Mouse (Mus musculus) inflammation-experienced regulatory T-cells, adult 6 months (primary cell): Measurements from ENCODE around the gene Vkorc1l1. TPM values are rescaled to one million over a fixed set of nuclear protein-coding genes. Genes with fewer than 3 reads are reported as not detected.

Experiments used
- ATAC-seq: one replicate; pipeline ENCODE4 v1.8.0; 2017
- polyA plus RNA-seq, 3 experiments: library from polyadenylated mRNA; unstranded; fragments of 100-300 nt; shearing (Covaris generic); gene quantifications; one replicate each; pipeline ENCODE4 v1.2.1; 2017

Gene Vkorc1l1
- polyA plus RNA-seq, 3 experiments from 2014 or later, result 3.5 to 4.8 (median 4.4) TPM

- ATAC-seq, result peak; percentile 91
Observed at GRCm38 (mm10) chr5:130002301-130003146, 60.8 kb downstream of the Vkorc1l1 start, which contains the start of gene Gusb. TSS of gene Gusb (minus strand) at chr5:130003049.

DNA sequence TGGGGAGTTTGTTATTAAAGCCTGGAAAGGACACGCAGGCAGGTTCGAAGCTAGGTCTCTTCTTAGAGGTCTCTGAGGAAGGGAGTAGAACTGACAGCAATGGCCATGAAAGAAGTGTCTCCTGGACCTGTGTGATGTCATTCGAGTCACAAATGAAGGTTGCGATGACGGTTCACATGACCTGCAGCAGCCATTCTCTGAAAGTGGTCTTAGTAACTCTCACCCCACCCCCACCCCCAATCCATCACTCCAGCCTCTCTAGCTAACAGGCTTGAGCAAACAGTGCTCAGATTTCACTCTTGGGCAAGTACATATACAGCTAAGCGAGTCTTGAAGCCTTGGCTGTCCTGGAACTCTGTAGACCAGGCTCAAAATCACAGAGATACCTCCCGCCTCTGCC, 61.5 kb downstream of the Vkorc1l1 start:
- ATAC-seq, result no peak

DNA sequence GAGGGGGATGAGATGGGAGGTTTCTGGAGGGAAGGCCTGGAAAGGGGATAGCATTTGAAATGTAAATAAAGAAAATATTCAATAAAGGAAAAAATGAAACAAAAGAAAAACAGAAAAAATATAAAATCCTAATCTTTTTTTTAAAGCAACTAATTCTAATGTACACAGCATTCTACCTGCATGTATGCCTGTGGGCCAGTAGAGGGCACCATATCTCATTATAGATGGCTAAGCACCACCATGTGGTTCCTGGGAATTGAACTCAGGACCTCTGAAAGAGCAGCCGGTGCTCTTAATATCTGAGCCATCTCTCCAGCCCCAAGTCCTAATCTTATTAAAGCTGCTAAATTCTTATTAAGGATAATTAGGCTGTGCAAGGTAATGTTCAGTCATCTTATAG, 65.6 kb downstream of the Vkorc1l1 start:
- peak; percentile 45 for ATAC-seq

- ATAC-seq, result no peak
Observed at GRCm38 (mm10) chr5:130008034-130008590, 66.3 kb downstream of the Vkorc1l1 start.

GRCm38 (mm10) chr5:130009784-130010183, 68.0 kb downstream of the Vkorc1l1 start:
- ATAC-seq, result no peak

DNA sequence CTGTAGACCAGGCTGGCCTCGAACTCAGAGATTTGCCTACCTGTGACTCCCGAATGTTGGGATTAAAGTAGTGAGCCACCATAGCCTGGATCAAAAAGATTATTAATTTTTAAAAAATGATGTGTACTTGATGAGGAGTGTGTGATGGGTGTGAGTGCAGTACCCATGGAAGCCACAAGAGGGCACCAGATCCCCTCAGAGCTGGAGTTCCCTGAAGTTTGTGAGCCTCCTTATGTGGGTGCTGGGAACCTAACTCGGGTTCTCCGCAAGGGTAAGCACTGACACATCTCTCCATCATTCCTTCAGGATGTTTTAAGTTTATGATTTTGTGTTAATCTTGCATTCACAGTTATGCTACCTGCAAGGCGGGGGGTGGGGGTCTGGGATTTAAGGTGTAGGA, 69.2 kb downstream of the Vkorc1l1 start:
- ATAC-seq, result no peak

- no peak for ATAC-seq
Observed at GRCm38 (mm10) chr5:130015104-130015503, 73.3 kb downstream of the Vkorc1l1 start.

- no peak for ATAC-seq
Observed at GRCm38 (mm10) chr5:130019461-130019860, 77.7 kb downstream of the Vkorc1l1 start.

GRCm38 (mm10) chr5:130021361-130021966, 79.7 kb downstream of the Vkorc1l1 start:
- no peak for ATAC-seq

DNA sequence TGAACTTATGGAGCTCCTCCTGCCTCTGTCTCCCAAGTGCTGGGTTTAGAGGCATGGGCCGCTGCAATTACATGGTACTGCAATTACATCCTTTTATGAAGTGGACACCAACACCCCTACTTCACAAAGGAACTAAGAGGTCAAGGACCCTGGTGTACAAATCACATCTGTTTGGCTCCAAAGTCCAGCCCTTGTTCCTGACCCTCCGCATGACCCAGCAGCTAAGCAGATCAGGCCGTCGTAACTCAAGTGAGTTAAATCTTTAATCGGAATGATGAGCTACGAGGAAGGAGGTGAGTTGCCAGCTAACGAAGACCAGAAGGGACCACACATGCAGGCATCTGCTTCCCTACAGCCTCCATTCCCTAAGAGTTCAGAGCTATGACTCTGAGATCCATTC, 80.6 kb downstream of the Vkorc1l1 start:
- ATAC-seq, result no peak

DNA sequence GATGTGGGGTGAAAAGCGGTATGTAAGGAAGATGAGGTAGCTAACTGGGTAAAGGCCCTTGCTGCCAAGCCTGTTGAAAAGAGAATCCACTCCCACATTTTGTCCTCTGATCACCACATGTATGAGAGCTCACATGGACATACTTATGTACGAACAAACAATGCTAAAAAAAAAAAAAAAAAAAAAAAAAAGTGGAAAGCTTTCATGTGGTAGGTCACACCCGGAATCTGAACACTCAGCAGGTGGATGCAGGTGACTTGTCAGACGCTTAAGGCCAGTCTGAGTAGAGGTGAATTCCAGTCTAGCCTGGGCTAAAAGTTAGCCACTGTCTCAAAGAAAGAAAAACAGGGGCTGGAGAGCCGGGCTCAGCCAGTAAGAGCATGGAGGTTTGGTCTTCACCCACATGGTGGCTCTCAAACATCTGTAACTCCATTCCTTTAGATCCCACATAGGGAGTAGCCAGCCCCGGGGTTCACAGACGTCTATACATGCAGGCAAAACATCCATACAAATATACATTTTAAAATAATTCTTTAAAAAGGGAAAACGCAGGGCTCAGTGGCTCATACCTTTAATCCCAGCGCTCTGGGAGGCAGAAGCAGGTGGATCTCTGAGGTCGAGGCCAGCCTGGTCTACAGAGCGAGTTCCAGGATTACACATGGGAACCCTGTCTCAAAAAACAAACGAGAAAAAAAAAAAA, 81.4 kb downstream of the Vkorc1l1 start:
- ATAC-seq, result peak; percentile 7

- ATAC-seq, result peak; percentile 90
Observed at GRCm38 (mm10) chr5:130023767-130024539, 82.2 kb downstream of the Vkorc1l1 start.

DNA sequence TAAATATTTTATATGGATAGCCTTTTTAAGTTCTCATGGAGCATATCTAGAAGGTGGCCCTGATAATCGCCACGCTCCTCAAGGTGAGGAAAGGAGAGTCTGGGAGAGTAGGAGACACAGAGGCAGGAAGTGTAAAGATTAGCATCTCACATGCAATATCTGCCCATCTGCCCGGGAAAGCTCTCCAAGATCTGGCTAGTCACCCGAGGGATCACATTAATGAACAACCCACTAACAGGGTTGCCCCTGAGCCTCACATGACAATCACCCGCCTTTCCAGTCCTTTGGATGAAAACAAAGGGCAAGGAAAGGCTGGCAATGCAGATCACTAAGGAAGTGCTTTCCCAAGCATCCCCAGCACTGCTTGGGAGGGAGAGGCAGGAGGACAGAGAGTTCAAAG, 85.4 kb downstream of the Vkorc1l1 start:
- ATAC-seq, result no peak

- no peak for ATAC-seq
Observed at GRCm38 (mm10) chr5:130027696-130028095, 85.9 kb downstream of the Vkorc1l1 start.

DNA sequence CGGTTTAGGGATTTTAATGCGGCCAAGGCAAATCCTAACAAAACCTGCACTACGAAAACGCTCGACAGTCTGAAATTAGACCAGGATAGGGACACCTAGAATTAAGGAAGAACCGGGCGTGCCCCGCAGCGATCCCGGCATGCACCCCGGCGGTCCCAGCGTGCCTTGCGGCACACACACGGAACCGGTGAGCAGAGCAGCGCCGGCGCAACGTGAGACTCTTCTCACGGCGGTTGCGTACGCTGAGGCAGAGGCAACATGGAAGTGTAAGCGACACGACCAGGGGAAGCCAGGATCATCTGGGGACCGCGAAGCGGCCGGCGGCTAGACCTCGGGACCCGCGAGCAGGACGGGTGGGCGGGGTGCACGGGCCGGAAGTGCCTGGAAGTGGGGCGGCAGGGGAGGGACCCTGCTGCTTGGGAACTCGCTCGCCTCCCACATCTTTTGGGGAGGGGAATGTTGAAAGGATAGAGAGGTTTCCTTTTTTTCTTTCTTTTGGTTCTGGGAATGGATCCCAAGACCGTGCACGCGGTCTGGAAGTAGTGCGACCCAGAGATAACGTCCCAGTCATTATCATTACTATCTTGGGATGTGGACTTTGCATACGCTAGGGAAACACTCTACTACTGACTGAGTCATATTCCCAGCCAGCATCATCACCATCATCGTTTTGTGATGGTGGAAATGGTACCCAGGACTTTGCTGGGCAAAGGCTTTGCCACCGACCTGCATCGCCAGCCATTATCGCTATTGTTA, 87.5 kb downstream of the Vkorc1l1 start, which contains the start of the genes Asl and Crcp:
Gene Asl, minus strand, starts transcription at position 106 of the 756 bp plus-strand sequence.
Gene Crcp, plus strand, starts transcription at position 149 of the 756 bp plus-strand sequence.
- peak; percentile 72 for ATAC-seq

DNA sequence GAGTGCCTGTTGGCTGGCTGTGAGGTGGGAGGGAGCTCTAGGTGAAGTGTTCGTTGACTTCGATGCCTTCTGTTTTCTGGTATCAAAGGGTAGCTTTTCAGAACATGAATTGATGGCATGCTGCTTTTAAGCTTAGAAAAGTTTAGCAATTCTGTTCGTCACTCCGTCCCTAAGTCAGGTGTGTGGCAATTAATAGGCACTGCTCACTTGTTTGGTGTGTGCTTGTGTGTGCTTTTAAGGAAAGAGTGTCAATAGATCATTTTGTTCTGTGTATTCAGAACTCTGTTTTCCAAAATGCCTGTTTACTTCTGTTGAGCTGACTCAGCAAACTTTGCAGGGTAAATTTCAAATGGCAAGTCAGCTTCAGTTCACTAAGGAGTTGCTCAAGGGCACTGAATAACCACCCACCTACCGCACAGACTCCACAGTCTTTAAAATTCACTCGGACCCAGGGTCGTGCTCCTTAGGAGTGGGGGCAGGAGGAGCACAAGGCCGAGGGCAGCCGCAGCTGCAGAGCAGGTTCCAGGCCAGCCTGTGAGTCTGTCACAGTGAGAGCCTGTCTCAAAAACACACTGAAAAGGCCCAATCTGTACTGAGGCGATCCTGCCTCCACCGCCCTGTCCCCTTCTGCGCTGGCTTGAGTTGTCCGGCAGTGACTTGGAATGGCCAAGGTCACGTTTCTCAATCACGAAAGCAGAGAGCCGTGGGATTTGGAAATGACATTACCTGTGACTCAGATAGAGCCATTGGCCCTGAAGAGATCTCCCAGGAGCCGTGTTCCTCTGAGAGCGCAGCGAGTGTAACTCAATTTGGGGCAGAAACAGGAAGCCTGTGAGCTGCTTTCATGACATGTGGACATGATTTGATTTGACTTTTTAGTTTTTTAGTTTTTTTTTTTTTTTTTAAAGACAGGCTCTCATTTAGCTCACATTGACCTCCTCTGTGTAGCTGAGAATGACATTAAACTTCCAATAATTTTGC, 89.9 kb downstream of the Vkorc1l1 start:
- ATAC-seq, result no peak

- no peak for ATAC-seq
Observed at GRCm38 (mm10) chr5:130033869-130034268, 92.1 kb downstream of the Vkorc1l1 start.
